Mouse (Mus musculus) hindbrain, embryonic 15.5 days (tissue): Measurements from ENCODE around the gene Gm27027. TPM values are rescaled to one million over a fixed set of nuclear protein-coding genes. Genes with fewer than 3 reads are reported as not detected.

Source experiments
- ATAC-seq: fragments of 200-750 bp; cut with Nextera tagmentation; 2 replicates; pipeline ENCODE4 v1.8.0; 2017; ENCODE audit warnings: low read depth, moderate number of reproducible peaks, moderate TSS enrichment; ENCODE audit not compliant: low FRiP score
- H3K27ac ChIP-seq: fragments of 300-500 bp; sonication (generic); replicated peaks from 2 replicates; pipeline ENCODE4 v1.5.1; 2015; ENCODE audit warnings: mild to moderate bottlenecking, inconsistent platforms
- H3K27me3 ChIP-seq: fragments of 300-500 bp; sonication (generic); 2 replicates; pipeline ENCODE4 v1.6.1; 2015; ENCODE audit warnings: control low read depth, inconsistent platforms
- H3K36me3 ChIP-seq: fragments of 300-500 bp; sonication (generic); 2 replicates; pipeline ENCODE4 v1.6.1; 2015; ENCODE audit warnings: control low read depth, inconsistent platforms
- H3K4me1 ChIP-seq: fragments of 300-500 bp; sonication (generic); replicated peaks from 2 replicates; pipeline ENCODE4 v1.6.1; 2015; ENCODE audit warnings: control low read depth, inconsistent platforms
- H3K4me2 ChIP-seq: fragments of 300-500 bp; sonication (generic); 2 replicates; pipeline ENCODE4 v1.6.1; 2015; ENCODE audit warnings: moderate library complexity, mild to moderate bottlenecking, inconsistent platforms
- H3K4me3 ChIP-seq: fragments of 300-500 bp; sonication (generic); 2 replicates; pipeline ENCODE4 v1.5.1; 2015; ENCODE audit warnings: mild to moderate bottlenecking, inconsistent platforms
- H3K9ac ChIP-seq: fragments of 300-500 bp; sonication (generic); 2 replicates; pipeline ENCODE4 v1.6.1; 2015; ENCODE audit warnings: inconsistent platforms
- H3K9me3 ChIP-seq: fragments of 300-500 bp; sonication (generic); 2 replicates; pipeline ENCODE4 v1.6.1; 2016; ENCODE audit warnings: control low read depth, inconsistent platforms
- WGBS: fragments of 180-500 bp; shearing (Covaris S2); methylation state at CpG from one replicate; pipeline ENCODE4 v1.1.7; 2015; 5-methylcytosine and 5-hydroxymethylcytosine counted together
- polyA plus RNA-seq: library from polyadenylated mRNA; unstranded; fragments of >200 nt; fragmentation: Nextera tagmentation; extraction: Ambion mirVana; gene quantifications from 2 replicates; pipeline ENCODE4 v1.2.1, GENCODE M21; 2015

The Gm27027 gene
- polyA plus RNA-seq, 1 experiment from 2014 or later = not detected

DNA sequence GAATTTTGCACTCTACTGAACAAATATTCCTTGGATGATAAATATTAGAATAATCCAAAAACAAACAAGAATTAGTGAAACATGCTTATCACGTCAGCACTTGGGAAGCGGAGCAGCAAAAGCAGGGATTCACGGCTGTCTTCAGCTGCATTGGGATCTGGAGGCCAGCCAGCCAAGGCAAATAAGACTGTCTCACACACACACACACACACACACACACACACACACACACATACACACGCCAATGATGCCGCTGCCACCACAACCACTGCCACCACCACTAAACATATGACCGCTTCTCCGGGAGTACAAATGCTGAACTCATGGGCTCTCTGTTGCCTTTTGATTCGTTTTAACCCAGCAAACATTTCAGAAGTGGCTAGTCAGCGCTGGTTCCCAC is 42.4 kb downstream of the Gm27027 start:
- Histone ChIP-seq H3K4me2 (peak overlapping the region; percentile 97; the same call in 1 of the 2 replicates), H3K36me3 (no peaks in the 10 kb centered on the region), H3K4me1 (peaks cover 37% of the 10 kb centered on the region), H3K4me3 (peak overlapping the region; percentile 64; the same call in 1 of the 2 replicates), H3K27ac (no peak overlapping the region), H3K9me3 (no peaks in the 10 kb centered on the region), H3K27me3 (peaks cover 16% of the 10 kb centered on the region), H3K9ac (no peak overlapping the region)
- no peak for ATAC-seq
- 78% methylated on average over 9 of the region's 9 CpGs for WGBS

GRCm38 (mm10) chr2:93946976-93947375 is 49.2 kb downstream of the Gm27027 start:
- no peaks in the 10 kb centered on the region for H3K27me3 ChIP-seq
- no peaks in the 10 kb centered on the region for H3K4me1 ChIP-seq
- no peaks in the 10 kb centered on the region; the same call in 1 of the 2 replicates for H3K9me3 ChIP-seq
- H3K4me2 ChIP-seq = no peak overlapping the region
- no peak overlapping the region for H3K27ac ChIP-seq
- H3K9ac ChIP-seq = no peak overlapping the region
- no peak for ATAC-seq
- no peaks in the 10 kb centered on the region for H3K36me3 ChIP-seq
- WGBS = 58% methylated on average over 5 of the region's 5 CpGs
- H3K4me3 ChIP-seq = no peak overlapping the region

- no peak overlapping the region for H3K4me2 ChIP-seq
- H3K4me1 ChIP-seq = no peaks in the 10 kb centered on the region
- WGBS = 94% methylated on average over 4 of the region's 4 CpGs
- no peak for ATAC-seq
- no peaks in the 10 kb centered on the region for H3K27me3 ChIP-seq
- H3K36me3 ChIP-seq = no peaks in the 10 kb centered on the region
- H3K9ac ChIP-seq = no peak overlapping the region
- no peaks in the 10 kb centered on the region; the same call in 1 of the 2 replicates for H3K9me3 ChIP-seq
- H3K27ac ChIP-seq = no peak overlapping the region
- no peak overlapping the region for H3K4me3 ChIP-seq
Observed at GRCm38 (mm10) chr2:93944855-93945254, 51.3 kb downstream of the Gm27027 start.

- no peaks in the 10 kb centered on the region for H3K4me1 ChIP-seq
- WGBS = 90% methylated on average over 2 of the region's 2 CpGs
- H3K27ac ChIP-seq = no peak overlapping the region
- no peaks in the 10 kb centered on the region; the same call in 1 of the 2 replicates for H3K9me3 ChIP-seq
- no peak overlapping the region for H3K4me2 ChIP-seq
- no peaks in the 10 kb centered on the region for H3K36me3 ChIP-seq
- no peak for ATAC-seq
- no peak overlapping the region for H3K9ac ChIP-seq
- no peak overlapping the region for H3K4me3 ChIP-seq
- H3K27me3 ChIP-seq = no peaks in the 10 kb centered on the region
Observed at GRCm38 (mm10) chr2:93944099-93944498, 52.1 kb downstream of the Gm27027 start.

GRCm38 (mm10) chr2:93941670-93942069 is 54.5 kb downstream of the Gm27027 start:
- Histone ChIP-seq H3K27me3 (no peaks in the 10 kb centered on the region), H3K36me3 (no peaks in the 10 kb centered on the region), H3K9me3 (no peaks in the 10 kb centered on the region; the same call in 1 of the 2 replicates), H3K4me1 (no peaks in the 10 kb centered on the region), H3K4me2 (no peak overlapping the region), H3K27ac (no peak overlapping the region), H3K9ac (no peak overlapping the region), H3K4me3 (no peak overlapping the region)
- ATAC-seq = no peak
- WGBS = 79% methylated on average over 11 of the region's 11 CpGs

DNA sequence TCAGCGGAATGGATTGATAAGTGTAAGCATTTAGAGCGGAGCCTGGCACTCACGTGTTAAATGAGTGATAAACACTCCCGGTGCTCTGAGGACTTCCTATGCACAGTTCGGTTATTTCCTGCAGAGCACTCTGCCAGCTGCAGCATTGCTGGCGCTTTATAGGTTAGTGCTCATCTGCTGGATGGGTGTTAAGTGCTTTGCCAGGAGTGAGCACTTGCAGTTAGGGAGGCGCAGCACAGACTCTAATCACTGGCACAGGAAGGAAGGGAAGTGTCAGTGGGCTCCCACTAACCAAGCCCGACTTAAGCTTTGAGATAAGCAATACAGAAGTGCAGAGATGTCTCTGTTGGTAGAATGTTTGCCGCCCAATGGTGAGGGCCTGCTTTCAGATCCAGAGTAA is 57.6 kb downstream of the Gm27027 start:
- no peak overlapping the region for H3K4me3 ChIP-seq
- H3K27me3 ChIP-seq = no peaks in the 10 kb centered on the region
- ATAC-seq = no peak
- H3K4me1 ChIP-seq = no peaks in the 10 kb centered on the region
- no peaks in the 10 kb centered on the region; the same call in 1 of the 2 replicates for H3K9me3 ChIP-seq
- no peak overlapping the region for H3K27ac ChIP-seq
- no peak overlapping the region for H3K4me2 ChIP-seq
- H3K9ac ChIP-seq = no peak overlapping the region
- 73% methylated on average over 9 of the region's 9 CpGs for WGBS
- H3K36me3 ChIP-seq = no peaks in the 10 kb centered on the region

DNA sequence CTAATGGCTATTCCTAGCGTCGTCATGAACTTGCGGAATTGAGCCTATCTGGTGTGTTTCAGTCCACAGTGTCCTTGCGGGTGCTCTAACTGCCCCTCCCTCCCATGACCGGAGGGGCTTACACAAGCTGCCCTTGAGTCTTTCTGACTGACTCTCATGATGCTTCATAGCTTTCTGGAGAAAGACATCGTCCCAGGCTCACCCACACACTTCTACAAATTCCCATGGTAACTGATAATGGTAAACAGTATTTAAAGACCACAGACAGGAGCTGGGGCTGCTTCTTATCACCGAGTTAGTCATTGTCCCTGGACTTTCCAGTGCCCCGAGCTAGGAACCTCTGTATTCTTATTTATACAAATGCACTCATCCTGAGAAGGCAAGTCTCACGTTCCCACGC is 67.3 kb downstream of the Gm27027 start:
- Histone ChIP-seq H3K9me3 (no peaks in the 10 kb centered on the region), H3K27me3 (no peaks in the 10 kb centered on the region), H3K4me1 (no peaks in the 10 kb centered on the region), H3K27ac (no peak overlapping the region), H3K9ac (no peak overlapping the region), H3K4me3 (no peak overlapping the region), H3K4me2 (no peak overlapping the region), H3K36me3 (no peaks in the 10 kb centered on the region)
- ATAC-seq = no peak
- WGBS = 88% methylated on average over 10 of the region's 10 CpGs

DNA sequence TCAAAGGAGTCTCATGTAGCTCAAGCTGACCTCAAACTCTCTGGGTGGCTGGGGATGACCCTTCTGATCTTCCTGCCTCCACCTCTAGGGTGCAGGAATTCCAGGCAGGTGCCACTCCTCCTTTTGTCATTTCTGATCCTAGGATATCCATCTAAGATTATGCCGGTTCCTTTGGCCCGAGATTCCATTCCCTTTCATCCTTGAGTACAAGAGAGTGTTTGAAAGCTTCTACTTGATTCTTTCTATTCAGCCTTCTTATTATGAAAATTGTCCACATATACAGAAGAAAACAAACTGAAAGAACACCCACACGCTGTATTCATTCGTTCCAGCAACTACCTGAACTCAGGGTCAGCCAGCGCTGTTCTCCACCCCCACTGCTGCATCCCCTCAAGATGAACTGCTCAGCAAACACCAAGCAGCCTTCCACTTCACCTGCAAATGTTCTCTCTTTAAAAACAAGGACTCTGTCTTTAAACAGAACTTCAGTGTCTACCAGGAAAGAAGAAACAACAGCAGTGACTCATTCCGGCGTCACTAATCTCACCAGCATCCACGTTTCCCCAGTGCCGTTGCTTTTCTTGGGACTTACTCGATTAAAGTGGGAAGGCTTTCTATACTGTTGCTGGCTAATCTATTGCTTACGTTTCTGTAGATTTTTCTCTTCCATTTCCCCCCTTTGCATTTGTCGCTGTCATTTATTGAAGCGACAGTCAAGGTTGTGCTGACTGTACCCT is 68.3 kb downstream of the Gm27027 start:
- Histone ChIP-seq H3K27ac (no peak overlapping the region), H3K4me1 (no peaks in the 10 kb centered on the region), H3K27me3 (no peaks in the 10 kb centered on the region), H3K9me3 (no peaks in the 10 kb centered on the region), H3K36me3 (no peaks in the 10 kb centered on the region), H3K9ac (no peak overlapping the region), H3K4me2 (no peak overlapping the region), H3K4me3 (no peak overlapping the region)
- no peak for ATAC-seq
- WGBS = 78% methylated on average over 13 of the region's 13 CpGs

DNA sequence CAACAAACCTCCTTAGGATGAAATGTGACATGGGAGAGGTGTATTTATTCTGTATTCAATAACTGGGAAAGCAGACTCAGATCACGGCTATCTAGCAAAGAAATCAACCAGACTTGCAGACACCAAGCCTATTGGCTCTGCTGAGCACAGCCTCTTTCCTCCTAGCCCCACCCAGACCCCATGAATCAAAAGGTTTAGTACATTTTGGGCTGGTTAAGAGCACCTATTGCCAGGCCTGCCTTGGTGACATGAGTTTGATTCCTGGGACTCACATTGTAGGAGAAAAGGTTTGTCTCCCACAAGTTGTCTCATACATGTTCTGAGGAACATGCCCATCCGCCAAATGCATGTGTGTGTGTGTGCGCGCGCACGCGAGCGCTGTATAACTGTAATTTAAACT is 70.0 kb downstream of the Gm27027 start:
- Histone ChIP-seq H3K4me1 (no peaks in the 10 kb centered on the region), H3K27me3 (no peaks in the 10 kb centered on the region), H3K9me3 (no peaks in the 10 kb centered on the region), H3K4me3 (no peak overlapping the region), H3K36me3 (no peaks in the 10 kb centered on the region), H3K4me2 (no peak overlapping the region), H3K27ac (no peak overlapping the region), H3K9ac (no peak overlapping the region)
- 95% methylated on average over 8 of the region's 8 CpGs for WGBS
- ATAC-seq = no peak

DNA sequence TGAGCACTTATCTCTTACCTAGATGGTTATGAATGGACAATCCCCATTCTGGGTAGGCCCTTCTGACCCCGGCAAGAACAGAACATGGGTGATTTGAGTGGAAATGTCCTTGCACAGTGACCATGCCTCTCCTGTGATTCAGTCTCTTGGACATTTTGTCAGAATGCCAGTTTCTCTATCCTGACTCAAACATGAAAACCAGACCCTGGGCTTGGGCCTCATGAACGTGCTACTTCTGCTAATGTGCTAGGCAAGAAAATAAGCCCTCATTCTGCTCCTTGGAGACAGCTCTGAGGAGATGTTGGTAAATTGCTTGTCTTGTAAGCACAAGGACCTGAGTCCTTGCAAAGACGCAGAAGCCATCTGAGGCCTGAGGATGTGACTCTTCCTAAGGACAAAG is 77.1 kb downstream of the Gm27027 start:
- no peaks in the 10 kb centered on the region for H3K36me3 ChIP-seq
- no peaks in the 10 kb centered on the region for H3K27me3 ChIP-seq
- no peaks in the 10 kb centered on the region for H3K4me1 ChIP-seq
- no peak overlapping the region for H3K4me3 ChIP-seq
- H3K27ac ChIP-seq = no peak overlapping the region
- WGBS = 87% methylated on average over 3 of the region's 3 CpGs
- H3K9me3 ChIP-seq = no peaks in the 10 kb centered on the region
- H3K4me2 ChIP-seq = no peak overlapping the region
- ATAC-seq = no peak
- no peak overlapping the region for H3K9ac ChIP-seq

DNA sequence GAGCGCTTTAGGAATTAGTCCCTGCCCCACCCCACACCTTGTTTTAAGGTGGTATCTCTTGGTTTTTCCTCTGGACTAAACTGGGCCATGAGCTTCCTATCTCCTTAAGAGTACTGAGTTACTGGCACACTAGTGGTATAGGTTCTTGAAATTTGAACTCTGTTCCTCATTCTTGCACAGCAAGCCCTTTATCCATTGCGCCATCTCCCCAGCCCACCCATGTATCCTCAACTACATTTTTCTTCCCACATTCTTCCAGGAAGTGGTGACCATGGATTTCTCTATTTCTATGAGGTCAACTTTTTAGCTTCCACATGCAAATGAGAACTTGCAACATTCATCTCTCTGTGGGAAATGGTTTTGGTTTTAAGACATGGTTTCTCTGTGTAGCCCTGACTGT is 82.6 kb downstream of the Gm27027 start:
- Histone ChIP-seq H3K27ac (no peak overlapping the region), H3K36me3 (no peaks in the 10 kb centered on the region), H3K4me2 (no peak overlapping the region), H3K4me1 (peaks cover 2% of the 10 kb centered on the region; the same call in 1 of the 2 replicates), H3K27me3 (no peaks in the 10 kb centered on the region), H3K9ac (no peak overlapping the region), H3K9me3 (no peaks in the 10 kb centered on the region), H3K4me3 (no peak overlapping the region)
- 95% methylated on average over 2 of the region's 2 CpGs for WGBS
- ATAC-seq = no peak

DNA sequence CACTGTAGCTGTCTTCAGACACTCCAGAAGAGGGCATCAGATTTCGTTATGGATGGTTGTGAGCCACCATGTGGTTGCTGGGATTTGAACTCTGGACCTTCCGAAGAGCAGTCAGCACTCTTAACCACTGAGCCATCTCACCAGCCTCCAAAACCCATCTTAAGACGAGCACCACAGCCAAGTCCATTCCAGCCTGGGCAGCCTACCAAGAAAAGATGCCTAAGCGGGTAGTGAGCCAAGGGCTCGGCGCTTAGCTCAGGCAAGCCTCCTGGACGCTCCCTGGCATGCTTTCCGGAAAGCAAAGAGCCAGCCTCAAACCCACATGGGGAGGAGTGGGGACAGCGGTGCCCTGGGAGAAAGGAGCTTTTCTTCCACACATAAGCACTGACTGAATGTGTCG is 84.2 kb downstream of the Gm27027 start:
- no peak for ATAC-seq
- WGBS = 75% methylated on average over 10 of the region's 10 CpGs

GRCm38 (mm10) chr2:93909716-93910115 is 86.4 kb downstream of the Gm27027 start:
- 63% methylated on average over 5 of the region's 5 CpGs for WGBS
- Histone ChIP-seq H3K27ac (no peak overlapping the region), H3K4me1 (peaks cover 25% of the 10 kb centered on the region), H3K9ac (no peak overlapping the region), H3K4me2 (no peak overlapping the region), H3K4me3 (no peak overlapping the region), H3K9me3 (no peaks in the 10 kb centered on the region), H3K27me3 (no peaks in the 10 kb centered on the region), H3K36me3 (no peaks in the 10 kb centered on the region)
- ATAC-seq = no peak

More for the DNA sequence above, 84.2 kb downstream of the Gm27027 start:
- Histone ChIP-seq H3K27ac (no peak overlapping the region), H3K9ac (no peak overlapping the region), H3K4me3 (no peak overlapping the region), H3K4me1 (peaks cover 18% of the 10 kb centered on the region), H3K27me3 (no peaks in the 10 kb centered on the region), H3K9me3 (no peaks in the 10 kb centered on the region), H3K4me2 (no peak overlapping the region), H3K36me3 (no peaks in the 10 kb centered on the region)
